Mouse (Mus musculus) gonadal fat pad, adult 2 months (tissue): ENCODE measurements at regions not wholly inside any gene's neighbourhood (a gene's known extent, or its start where the extent isn't known, plus 50 kb on each side); places are given as distances from the start of the nearest gene placed in this dataset.

Experiments used
- DNase-seq: peaks from one replicate; pipeline ENCODE4 v3.0.0-alpha.2; 2012; ENCODE audit warnings: low read depth

DNA sequence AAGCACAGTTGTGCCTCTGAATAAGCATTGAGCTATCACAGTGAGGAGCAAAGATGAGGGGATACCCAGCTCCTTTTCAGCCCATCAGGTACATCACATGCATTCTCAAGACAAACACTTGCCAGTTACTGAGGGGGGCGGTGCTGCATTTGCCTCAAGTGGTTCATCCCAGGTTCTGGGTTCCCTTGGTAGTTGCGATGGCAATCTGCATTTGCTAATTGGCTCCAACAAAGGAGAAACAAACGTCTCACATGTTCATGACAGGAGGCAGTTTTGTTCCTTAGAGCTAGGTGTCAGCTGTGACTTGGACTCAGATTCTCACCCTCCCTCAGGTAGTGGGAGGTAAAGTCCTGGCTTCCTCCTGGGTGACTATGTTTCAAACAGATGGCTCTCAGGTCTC is 425.5 kb downstream of the 1810013L24Rik start:
- DNase-seq: no peak

DNA sequence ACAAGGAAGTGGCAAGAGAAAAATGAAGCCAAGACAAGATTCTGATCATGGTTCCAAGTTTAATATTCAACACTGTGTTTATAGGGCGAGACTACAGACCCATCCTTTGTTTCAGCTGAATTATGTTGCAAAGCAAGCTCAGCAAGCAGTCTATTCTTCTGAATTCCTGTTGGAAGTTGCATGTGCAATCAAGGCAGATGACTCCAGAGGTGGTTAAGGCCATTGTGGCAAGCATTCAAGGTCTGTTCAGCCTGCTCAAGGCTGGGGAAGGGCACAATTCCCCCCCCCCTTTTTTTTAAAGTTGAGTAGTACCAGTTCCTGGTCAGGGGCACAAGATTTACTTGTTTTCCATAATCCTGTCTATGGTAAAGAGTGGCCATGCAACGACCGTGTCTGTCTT is 431.1 kb downstream of the 1810013L24Rik start:
- no peak for DNase-seq

DNA sequence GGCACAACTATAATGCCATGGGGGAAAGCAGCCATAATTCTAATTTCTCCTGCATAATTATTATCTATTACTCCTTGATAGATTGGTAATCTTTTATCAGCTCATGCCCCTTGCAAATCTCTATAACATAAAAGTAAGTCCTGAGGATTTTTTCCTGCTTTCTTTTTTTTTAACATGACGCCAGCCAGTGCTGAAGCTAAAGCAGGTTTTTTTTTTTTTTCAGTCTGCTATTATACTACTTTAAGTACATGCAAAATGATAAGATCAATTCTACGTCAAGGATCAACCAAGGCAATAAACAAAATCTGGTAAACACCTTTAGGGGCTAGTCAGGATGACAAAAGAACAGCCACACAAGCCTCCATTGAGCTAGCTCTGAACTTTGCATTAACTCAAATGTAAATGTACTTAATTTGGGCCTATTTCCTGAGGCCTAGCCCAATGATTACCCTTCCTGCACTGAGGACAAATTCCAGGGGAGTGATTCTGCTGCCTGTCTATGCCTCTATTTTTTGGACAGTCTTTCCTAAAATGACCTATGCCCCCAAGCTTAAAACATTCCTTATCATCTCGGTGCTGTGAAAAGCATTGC is 434.8 kb downstream of the 1810013L24Rik start:
- no peak for DNase-seq

DNA sequence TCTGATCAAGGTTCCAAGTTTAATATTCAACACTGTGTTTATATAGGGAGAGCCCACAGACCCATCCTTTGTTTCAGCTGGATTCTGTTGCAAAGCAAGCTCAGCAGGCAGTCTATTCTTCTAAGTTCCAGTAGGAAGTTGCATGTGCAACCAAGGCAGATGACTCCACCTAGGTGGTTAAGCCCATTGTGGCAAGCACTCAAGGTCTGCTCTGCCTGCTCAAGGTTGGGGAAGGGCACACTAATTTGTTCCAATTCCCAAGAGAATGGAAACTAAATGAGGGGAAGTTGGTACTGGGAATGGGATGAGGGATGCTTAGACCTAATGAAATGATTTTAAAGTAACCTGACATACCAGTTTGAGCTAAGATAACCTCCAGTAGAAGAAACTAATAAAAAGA is 437.3 kb downstream of the 1810013L24Rik start:
- DNase-seq: no peak

DNA sequence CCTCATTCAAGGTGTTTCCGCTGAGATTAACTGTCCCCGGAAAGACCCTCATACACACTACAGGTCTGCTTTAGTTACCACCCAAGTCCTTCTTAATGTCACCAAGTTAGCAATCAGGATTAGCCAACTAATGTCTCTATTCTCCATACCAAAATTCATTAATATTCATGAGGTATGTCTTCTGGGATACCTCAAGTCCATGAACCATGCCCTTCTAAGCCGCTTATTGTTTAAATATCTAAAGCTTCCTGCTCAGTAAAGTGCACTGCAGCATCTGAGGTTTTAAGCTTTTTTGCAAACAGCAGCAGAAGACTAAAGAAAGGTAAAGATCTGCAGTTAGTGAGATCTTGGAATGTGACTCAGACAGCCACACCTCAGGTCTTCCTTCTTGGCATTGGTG is 440.2 kb downstream of the 1810013L24Rik start:
- DNase-seq: no peak

DNA sequence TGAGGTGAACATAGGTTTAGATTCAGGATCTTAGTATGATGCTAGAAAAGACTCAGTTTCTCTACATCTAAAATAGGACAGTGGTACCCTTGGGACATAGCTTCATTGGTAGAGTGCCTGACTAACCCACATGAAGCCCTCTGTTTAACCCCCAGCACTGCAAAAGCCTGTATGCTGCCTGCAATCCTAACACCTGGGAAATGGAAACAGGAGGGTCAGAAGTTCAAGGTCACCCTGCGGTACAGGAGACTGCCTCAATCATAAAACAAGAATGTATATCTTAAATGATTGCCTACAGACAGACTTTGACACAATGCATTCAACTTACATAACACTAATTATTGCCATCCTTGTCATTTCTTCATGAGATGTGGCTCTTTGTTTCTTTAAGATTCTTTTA is 440.8 kb downstream of the 1810013L24Rik start:
- no peak for DNase-seq

DNA sequence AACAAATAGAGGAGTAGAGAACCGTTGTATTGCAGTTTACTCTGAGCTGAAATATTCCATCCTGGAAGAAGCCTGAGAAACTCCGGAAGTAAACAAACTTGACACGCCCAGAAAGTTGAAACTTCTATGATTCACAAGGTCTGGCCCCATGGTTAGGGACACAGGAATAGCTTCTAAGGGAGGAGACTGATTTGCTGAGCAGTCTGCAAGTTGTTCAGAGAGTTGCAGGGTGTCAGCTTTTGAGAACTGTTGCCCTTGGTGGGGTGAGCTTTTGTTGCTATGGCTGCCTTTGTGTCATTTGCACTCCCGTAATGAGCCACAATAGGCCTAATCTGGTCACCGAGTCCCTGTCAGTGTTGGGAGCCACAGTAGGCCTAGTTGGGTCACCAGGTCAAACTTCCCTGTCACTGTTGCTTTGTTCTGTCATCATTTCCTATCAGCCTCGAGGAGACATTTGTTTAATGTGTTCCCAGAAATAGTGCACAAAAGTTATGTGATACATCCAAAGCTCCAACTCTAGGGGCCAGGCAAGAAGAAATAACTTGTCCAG is 443.9 kb downstream of the 1810013L24Rik start:
- no peak for DNase-seq

DNA sequence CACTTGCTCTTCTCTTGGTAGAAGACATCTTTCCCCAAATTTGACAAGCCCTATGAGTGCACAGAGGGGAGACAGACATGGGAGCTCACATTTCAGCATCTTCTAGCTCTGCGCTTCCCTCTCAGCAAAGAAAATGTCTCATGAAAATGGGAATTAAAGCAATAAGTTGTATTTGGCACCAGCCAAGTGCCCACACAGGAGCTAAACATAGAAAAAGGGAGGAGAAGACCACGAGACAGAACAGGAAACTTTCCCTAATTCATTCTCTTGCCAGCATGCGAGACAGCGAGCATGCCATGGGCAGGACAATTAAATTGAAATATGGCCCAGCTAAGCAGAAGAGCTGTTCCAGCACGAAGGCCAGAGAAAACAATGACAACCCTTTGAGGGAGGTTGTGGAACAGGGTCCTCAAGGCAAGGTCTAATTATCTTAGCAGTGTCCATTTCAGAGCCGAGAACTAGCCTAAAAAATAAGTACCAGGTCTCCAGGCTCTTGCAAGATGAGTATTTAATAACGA is 444.7 kb downstream of the 1810013L24Rik start:
- DNase-seq: no peak

DNA sequence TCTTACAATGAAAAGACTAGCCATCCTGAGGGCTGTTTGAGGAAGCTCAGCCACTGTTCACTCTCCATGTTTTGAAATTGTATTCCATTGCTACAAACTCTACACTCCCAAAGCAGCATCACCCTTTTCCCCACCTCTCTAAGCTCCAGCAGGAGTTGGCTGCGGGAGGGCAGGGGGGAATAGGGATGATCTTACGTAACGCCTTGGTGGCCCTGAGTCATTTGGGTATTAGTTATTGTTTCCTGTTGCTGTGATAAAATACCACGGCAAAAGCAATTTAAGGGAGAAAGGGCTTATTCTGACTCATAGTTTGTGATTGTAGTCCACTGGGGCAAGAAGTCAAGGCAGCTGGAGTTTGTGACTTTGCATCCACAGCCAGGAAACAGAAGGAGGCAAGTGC is 445.5 kb downstream of the 1810013L24Rik start:
- no peak for DNase-seq

DNA sequence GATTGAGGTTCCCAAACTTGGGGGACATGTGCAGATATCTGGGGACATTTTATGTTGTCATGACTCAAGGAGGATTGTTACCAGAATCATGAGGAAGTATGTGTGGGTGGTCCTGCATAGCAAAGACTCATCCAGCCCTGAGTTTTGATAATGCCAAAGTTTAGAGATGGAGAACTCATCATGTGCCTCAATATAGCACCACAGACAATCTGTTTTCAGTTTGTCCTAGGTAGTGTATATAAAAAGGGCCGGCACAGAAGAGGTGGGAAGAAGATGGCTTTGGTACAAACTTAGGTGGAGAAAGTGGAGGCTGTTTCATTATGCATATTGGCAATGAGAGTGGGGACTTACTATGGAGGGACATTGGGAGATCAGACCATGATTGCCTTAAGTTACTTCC is 447.2 kb downstream of the 1810013L24Rik start:
- DNase-seq: no peak

DNA sequence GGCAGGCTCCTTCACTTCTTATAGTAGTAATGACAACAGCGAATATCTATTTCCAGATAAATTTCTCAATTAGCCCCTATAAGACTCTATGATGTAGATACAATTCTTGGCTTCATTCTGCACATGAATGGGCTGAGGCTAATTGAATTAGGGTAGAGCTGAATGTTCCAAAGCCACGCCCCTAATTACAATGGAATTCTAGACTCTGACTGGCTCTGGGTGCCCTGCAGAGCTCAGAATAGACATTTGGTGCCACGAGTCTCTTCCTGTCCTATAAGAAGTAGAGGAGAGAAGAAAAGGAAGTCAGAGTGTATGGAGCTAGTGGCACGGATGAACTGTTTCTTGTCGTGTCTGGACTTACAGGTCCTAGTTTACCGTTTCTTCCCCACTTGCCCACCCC is 449.8 kb downstream of the 1810013L24Rik start:
- DNase-seq: no peak

DNA sequence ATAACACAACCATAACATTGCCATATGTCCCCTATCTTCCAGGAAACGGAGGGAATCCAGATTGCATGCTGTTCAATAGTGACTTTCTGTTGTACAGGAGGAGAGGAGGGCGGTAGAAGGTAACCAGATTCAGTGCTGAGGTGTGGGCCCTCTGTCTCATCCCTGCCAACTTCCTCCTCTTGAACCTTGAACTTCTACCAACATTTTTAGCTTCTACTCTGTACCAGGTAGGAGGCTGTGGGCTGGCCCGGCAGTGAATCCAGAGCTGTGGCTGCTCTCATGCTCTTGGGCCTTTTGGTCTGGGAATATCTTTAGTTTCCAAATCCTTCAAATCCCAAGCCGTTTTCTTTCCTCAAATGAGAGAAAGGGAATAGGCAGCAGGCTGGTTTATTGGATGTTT is 450.5 kb downstream of the 1810013L24Rik start:
- no peak for DNase-seq

DNA sequence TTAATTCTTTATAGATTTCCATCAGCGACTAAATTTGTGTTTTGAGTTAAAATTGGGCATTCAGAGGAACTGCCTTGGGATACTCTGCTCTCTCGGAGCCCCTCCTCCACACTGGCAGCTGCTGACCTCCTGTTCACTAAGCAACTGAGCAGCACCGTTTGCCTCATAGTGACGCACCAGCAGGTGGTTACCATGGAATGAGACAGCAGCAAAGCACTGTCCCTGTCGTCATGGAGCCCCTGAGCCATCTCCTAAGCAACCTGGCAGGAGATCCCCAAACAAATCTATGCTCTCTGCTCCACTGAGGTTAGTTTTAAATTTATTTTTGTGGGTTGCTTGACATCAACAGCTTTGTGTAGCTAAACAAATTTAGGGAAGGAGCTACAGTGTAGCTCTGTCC is 451.0 kb downstream of the 1810013L24Rik start:
- DNase-seq: no peak

DNA sequence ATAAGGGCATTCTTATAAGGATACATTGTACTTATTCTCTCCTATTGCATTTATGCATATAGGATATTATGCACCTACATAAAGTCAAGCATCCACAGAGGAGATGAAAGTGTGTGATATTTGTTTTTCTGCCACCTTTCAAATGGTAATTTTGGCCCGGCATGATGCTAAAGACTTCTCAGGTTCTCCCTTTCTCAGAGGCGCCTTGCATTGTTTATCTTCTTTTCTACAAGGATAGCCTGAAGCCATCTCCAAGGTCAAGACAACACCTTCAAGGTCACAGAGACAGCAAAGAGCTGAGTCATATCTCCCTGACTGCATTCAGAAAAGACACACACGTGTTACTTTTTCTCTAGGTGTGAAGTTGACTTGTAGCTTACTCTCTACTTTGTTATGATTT is 454.5 kb downstream of the 1810013L24Rik start:
- no peak for DNase-seq

DNA sequence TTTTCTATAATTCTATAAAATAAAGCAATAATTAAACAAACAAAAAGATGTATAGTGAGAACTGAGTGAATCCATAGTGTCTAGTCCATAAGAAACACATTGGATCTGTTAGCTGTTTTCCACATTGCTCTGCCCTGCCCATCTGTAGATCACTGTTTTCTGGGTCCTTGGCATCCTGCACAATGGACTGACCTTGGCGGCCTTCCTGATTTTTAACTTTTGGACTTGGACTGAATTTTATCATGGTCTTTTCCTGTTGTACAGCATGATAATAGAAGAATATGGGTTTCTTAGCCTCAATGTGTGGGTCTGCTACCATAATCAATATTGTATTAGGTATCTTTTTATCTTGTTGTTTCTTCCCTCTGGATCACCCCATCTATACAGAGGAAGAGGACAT is 456.0 kb downstream of the 1810013L24Rik start:
- no peak for DNase-seq

DNA sequence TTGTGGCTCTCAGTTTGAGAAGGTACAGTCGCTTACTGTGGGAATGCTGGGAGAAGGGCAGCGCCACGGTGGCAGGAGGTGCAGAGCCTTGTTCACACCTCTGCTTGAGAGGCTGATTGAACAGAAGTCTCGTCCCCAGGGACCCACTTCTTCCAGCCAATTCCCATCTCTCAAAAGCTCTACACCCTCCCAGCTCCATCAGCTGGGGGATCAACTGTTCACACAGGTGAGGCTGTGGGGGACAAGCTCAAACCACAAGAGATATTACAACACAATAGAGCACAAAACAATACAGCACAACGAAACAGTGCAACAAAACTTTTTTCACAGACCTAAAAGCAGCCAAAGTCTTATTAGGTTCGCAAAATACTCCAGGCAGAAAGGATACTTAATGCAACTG is 457.7 kb downstream of the 1810013L24Rik start:
- DNase-seq: no peak

DNA sequence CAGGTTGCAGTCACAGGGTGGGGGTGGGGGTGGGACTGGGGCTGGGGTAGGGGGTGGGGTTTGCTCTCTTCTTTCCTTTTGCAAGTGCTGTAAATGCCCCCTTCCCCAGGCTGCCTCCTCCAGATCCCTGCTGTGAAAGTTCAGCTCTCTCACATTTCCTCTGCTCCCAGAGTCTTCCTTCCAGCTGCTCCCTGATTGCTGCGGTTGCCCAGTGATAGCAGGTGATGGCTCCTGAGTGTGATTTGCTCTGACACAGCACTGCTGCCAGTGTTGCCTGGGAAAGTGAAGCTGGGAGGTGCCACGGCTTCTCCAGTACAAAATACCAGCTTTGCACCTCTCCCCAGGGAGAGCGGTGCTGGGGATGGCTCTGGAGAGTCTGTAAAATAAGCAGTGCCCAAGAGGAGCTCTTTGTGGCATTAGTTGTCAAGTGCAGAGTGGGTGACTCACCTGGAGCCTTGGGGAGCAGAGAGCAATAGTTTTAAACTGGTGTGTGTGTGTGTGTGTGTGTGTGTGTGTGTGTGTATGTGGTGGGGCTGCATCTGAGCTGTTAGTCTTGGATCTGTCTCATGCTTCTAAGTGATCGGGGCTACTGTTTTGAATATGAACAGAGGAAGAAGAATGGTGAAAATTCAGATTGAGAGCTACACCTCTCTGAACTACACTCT is 461.6 kb downstream of the 1810013L24Rik start:
- DNase-seq: no peak

DNA sequence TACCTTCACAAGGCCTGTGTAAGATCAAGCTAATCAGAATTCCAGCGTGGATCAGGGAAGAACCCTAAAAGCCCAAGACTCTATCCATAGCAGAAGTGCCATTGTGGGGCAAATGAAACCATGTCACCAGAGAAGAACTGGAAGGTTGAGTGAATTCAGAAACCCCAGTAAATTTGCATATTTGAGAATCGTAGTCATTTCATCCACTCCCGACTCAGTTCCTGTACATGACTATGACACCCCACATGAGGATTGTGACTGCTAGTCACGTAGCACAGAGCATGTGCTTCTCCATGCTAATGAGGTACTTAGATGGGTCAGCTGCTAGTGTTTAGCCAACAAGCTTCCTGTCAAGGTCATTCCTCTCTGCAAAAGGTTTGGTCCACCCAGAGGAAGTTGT is 473.2 kb downstream of the 1810013L24Rik start:
- no peak for DNase-seq

DNA sequence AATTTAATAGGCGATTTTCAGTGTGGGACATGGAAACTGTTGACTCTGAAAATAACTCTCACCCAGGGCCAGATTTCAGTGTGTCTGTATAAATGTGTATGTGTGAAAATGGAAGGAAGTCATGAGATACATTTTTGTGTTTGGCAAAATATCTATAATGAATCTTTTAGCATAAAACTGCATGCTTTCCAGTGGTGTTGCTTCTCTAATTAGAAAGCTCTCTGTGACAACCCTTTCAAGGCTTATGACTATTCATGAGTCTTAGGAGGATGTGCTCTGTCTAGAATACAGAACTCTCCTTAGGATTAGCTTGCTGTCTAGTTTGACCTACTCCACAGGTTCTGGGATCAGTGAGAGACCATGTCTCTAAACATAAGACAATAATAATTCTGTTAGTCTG is 474.2 kb downstream of the 1810013L24Rik start:
- DNase-seq: no peak

DNA sequence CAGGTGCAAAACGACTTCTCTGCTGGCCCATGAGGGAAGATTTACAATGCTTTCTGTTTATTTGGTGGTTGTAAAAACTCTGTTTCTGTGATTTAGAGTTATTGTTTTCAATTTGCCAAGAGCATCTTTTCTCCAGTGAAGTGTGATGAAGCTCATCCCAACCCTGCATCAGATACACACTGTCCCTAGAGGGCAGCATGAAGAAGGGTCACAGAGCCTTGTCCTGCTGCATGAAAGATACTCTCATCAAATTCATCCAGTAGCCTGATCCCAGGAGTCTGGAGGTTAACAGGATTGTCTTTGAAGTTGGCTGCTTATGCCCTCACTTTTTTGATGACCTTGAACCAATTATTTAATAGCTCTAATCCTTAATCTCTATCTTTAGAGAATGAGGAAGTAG is 480.8 kb downstream of the 1810013L24Rik start:
- no peak for DNase-seq

DNA sequence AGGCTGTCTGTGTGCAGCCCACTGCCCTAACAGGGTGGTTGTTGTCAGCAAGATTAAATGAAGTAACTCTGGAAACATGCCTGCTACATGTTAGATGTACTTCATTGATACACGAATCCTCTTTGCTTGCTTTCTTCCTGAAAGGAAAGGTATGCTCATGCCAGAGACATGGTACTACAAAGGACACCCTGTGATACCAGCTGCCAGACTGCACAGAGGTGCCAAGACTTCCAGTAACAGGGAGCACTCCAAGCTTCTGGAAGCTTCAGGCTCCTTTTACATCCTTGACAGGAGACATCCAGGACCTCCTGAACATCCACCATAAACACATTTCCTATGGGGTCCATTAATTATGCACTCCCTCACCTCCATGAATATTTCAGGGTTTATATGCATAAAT is 505.7 kb downstream of the 1810013L24Rik start:
- DNase-seq: no peak

DNA sequence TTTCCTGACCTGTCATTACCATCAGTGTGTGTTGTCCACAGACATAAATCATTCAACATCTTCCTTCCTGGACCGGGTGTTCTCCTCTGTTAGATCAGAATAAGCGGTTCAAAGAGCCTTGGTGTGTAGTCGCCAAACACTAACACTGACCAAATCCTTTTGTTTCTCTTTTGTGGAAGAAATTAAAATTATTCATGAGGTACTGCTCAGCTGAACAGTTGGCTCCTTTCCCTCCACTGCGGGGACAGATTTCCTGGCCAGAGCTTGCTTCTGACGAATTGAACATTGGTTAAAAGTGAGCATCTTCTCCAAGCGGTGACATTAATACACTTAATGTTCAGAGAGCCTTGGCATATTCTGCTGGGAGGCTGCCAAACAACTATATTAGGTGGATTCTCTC is 506.2 kb downstream of the 1810013L24Rik start:
- DNase-seq: no peak

DNA sequence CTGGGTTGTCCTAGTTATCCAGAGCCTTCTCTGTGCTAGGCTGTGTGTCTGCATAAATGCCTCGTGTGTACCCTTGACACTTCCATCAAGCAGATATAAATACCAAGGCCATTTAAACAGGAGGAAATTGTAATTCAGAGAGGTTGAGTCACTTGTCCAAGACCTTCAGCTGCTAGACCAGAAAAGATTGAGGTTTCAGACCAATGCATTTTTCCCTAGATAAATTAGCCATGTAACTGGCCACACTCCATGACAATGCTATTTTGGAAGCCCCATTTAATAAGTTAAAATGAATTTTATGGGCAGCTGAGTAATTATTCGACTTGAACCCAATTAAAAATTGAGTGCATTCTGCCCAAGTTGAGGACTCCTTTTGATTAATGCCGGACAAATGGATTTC is 509.6 kb downstream of the 1810013L24Rik start:
- DNase-seq: no peak

DNA sequence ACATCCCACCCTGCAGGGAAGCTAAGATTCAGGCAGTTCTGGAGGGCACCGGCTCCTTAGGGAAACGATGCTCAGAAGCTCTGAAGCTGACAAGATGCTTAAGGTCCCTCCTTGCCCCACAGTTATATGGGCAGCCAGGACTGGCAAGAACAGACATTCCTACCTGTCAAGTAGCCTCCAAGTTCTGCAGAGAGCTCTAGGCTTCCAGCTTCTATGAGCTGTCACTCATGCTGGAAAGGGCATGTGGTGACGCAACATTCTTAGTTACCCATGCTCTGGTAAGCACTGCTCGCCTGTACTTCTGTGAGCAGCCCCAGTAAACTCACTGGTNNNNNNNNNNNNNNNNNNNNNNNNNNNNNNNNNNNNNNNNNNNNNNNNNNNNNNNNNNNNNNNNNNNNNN is 511.3 kb downstream of the 1810013L24Rik start:
- no peak for DNase-seq
